Mouse (Mus musculus) left cerebral cortex, postnatal 36 days (tissue): ENCODE data around the gene Hivep3. TPM values are rescaled to one million over a fixed set of nuclear protein-coding genes. Genes with fewer than 3 reads are reported as not detected.

ENCODE experiments used
- DNase-seq, 2 experiments: peaks; one replicate each; pipeline ENCODE4 v3.0.0; 2021 to 2022; ENCODE audit warnings: low spot score in 2 of 2, mixed read lengths in 1 of 2
- intact Hi-C: fragments of 180-260 bp; cut with DNase I; formaldehyde crosslinking; loops from one replicate; pipeline ENCODE4 v1.15.1; 2025
- total RNA-seq, 2 experiments: library from RNA; stranded (reverse); gene quantifications; 2 replicates each; pipeline ENCODE4 v1.2.3; 2021

The Hivep3 gene
- total RNA-seq, 2 experiments from 2014 or later: 50.5 to 64.8 TPM

DNA sequence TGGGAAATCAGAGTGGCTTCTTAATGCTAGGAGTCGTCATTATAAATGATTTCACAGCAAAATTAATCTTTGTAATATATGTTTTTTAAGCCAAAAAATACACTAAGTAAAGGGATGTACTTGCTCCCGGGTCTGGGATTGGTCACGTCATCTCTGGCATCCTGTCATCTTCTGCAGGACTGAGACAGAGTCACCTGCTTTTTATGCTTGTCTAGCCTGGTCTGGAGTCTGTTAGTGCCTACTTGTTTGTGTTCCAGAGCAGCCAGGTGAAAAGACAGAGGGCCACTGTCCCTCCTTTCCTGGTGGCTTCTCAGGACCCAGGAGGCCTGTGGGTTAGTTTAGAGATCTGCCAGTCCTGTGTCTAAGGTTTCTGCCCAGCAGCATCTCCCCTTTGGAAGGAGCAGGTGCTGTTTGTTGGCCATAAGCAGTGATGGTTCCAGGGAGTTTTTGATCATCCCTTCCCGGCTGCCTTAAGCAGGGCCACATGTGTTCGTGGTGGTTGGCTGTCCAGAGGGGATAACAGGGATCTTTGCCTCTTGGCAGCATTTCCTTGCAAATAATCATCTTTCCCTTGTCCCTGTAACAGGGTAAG, 245.8 kb downstream of the Hivep3 start:
- intact Hi-C loops: no loop called here
- DNase-seq: no peak

DNA sequence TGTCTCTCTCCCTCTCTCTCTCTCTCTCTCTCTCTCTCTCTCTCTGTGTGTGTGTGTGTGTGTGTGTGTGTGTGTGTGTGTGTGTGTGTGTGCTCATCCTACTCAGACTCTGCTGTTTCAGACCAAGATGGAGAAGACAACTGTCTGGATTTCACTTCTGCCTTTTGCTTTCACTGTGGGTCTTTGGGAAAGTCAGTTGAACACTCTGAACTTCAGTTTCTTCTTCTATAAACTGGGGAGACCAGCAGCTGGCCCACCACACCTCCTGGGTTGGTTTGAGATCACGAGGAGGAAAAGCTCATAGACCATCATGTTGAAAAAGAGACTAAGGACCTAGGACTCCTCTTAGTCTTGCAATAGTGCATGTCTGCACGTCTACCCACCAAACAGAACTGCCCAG, 246.3 kb downstream of the Hivep3 start:
- DNase-seq: no peak
- intact Hi-C loops: no loop called here

DNA sequence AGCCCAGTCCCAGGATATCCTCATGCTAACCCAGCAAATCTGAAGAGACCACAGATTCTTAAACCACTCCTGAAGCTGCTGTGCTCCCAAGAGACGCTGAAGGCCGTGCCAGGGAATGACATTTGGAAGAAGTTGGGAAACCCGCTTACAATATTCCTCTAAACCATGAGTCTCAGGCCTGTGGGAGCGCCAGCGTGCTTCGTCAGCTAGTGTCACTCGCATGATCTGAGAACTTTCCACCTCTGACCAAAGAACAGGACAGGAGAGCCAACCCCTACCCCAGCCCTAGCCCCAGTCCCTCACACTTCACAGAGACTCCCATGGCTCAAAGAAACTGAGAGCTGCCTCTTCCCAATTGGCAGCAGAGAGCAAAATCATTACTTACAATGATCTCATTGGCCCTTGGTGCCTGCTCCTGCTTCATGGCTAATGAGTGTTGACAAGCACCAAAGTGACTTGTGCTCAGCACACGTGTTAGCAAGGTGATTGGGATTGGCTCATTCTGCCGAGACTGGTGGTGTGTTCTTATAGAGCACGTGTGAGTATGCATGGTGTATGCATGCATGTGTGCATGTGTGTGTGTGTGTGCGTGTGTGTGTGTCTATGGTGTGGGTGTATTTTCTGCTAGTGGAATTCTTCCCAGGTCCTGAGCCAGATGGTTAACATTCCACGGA, 247.6 kb downstream of the Hivep3 start:
- DNase-seq: no peak
- intact Hi-C loops: no loop called here

DNA sequence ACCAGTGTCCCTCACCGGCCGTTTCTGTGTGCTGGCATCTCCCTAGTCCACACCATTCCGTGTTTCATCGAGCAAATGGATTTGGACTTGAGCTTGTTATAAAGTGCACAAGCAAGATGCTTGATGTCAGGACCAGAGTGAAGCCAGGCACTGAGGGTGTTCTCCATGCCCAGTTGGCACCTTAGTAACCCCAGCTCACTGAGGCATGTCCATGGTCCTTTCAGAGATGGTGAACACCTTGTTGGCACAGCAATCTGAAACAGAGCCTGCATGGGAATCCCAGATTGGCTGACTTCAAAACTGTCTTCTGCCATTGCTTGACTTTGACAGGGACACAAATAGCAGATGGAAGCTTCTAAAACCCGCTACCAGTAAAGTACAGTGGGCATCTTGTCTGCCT, 252.5 kb downstream of the Hivep3 start:
- no peak for DNase-seq
- intact Hi-C loops: no loop called here

DNA sequence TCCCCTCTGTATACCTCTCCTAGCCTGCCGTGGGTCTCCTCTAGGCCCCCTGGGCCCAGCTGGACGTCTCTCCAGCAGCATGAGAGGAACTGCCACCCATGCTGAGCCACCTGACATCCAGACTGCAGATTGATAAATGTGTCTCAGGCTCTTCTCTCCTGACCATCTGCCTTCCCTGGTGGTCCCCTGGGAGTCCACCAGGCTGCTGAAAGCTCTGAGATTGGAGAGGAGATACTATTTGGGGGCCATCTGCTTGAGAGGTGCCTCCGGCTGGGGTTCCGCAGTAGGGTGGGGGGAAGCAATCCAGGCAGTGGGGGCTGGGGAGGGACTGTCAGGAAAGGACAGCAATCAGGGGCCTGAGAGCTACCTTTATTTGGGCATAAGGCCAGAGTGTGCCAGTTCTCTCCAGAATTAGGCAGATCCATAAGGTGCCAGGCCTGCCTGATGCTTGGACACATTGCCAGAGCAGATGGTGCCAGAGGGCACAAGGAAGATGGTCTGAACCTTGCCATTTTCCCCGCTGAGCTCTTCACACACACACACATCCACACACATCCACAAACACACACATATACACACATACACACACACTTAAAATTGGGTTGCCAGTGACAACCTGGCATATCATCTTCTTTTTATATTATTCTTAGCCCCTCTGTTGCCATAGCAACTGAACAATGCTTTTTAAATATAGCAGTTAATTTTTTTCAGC, 253.2 kb downstream of the Hivep3 start:
- no peak for DNase-seq
- intact Hi-C loops: no loop called here

DNA sequence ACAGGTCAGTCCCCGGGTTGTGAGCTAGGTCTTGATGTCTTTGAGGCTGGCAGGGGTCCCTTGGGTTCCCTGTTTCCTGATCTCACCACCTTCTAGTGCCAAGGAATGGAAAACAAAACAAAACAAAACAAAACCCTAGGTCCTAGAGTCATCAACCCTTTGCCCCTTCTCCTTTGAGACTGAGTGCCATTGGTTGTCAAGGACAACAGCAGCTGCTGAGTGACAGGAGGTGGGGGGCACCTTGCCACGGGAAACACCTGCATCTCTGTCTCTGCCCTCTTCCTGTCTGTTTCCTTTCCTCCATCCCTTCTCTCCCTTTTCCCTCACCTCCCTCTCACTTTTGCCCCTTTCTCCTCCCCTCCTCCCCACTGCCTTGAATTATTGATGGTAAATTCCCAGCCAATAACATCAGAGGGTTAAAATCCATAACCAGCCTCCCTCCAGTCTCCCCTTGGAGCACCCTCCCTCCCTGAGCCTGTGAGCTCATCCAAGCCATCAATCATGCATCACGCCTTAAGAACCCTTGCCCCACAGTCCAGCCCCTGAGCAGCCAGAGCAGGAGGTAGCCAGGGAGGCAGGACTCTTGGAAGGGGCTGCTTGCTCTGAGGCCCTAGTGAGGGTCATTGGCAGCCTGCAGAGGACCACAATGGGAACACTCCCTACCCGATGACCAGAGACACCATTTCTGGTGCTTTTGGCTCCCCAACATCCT, 253.9 kb downstream of the Hivep3 start:
- no peak for DNase-seq
- intact Hi-C loops: no loop called here

DNA sequence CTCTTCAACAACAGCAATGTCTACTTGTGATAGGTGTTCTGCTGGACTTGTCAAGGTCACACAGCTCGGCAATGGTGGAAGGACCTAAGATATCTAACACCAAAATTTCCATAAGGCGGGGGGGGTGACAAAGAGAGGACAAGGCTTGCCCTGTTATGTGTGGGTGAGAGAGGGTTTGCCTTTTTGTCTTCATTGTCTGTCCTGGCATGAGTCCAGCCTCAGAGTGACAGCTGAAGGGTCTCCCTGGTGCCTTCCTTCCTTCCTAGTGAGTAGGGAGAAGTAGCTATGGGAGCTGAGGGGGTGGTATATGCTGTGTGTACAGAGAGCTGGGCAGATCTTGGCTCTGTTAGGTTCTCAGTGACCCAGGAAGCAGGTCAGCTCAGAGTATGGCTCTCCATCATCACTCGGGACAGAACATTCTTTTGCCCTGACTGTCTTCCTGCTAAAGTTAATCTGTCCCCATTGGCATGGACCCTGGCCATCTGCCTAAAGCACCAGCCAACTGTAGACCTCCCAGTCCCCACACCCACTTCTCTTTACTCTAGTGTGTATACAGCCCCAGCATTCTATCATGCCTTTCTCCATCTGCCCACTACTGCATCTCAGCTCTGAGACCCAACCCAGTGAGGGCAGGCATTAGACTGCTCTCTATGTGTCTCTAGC, 255.6 kb downstream of the Hivep3 start:
- no peak for DNase-seq
- intact Hi-C loops: no loop called here

DNA sequence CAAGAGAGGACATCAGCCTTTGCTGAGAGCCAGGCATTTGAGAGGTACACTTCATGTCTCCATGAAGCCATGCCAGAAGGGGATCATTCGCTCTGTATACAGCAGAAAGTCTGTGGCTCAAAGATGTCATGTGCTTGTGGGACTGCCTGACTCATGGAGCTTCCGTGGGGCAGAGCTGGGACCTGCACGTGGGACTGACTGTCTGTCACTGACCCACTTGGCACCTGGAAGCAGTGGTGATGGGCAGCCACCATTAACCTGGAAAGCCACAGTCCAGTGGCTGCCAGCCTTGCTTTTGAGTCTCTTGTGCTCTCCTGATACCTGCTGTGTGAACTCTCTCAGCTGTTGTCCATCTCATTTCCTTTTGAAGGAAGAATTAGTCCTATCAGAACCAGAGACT, 256.8 kb downstream of the Hivep3 start:
- no peak for DNase-seq
- intact Hi-C loops: no loop called here

DNA sequence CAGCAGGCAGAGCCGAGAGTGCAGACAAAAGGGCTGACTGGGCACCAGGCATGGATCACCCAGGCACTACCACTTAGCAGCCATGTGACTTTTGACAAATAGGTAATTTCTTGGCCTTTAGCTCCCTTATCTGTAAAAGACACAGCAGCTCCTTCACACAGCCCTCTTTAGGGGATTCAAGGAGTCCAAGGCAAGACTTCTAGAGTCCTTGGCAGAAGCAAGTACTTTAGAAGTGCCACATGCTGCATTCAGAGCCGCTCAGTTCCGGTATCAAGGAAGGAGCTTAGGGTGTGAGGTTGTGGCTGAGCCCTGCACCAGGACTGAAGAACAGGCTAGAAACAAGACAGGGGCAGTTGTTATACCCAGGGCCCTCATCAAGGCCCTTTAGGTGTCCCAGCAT, 257.3 kb downstream of the Hivep3 start:
- no peak for DNase-seq
- intact Hi-C loops: no loop called here

DNA sequence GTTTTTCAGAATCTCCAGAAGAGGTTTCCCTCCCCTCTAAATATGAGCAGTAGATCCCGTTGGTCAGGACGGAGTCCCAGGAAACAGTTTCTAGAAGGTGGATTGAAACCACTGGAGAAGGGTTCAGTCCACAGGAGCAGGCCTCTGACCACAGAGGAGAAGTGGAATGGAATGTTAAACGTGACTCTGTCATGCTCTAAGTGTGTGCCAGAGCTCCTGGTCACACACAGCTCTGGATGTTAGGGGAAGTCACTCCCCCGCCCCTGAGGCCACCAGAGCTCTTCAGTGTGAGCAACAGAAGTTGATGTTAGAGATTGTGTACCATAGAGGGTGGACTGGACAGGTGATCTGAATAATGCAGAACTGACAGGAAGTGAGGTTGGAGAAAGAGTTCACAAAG, 258.2 kb downstream of the Hivep3 start:
- DNase-seq: no peak
- intact Hi-C loops: no loop called here

DNA sequence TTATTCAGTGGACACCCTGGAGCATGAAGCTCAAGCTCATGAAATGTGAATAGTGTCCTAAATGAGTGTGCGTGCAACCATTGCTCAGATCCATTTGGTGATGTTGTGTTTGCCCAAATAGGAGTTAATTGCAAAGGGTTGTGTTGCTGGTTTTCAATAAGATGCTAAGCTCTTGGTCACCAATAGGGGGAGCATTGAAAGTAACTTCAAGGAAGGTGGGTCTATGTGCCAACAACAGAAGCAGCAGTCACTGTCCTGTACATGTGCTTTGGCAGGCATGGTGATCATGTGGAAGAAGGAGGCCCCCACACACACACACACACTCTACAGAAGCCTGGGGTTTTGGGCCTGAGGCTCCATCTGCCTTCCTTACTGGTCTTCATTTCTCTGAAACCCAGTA, 262.8 kb downstream of the Hivep3 start:
- intact Hi-C loops: no loop called here
- no peak for DNase-seq

DNA sequence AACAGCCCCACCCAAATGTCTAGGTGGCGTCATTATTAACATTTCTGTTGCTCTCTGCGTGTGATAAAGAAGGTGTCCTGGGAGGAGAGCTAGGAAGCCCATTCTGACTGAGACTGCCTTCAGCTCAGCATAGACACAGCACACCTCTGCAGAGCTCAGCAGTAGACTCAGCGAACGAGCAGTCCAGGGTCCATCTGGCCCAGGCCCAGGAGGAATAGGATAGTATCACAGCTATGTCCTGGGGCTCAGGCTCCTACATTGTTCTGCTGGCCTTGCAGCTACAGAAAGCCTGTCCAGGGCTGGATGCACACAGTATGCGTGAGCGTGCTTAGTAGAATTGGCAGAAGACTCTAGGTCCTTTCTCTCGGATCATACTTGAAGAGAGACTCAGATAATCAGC, 263.8 kb downstream of the Hivep3 start:
- no peak for DNase-seq
- intact Hi-C loops: no loop called here

DNA sequence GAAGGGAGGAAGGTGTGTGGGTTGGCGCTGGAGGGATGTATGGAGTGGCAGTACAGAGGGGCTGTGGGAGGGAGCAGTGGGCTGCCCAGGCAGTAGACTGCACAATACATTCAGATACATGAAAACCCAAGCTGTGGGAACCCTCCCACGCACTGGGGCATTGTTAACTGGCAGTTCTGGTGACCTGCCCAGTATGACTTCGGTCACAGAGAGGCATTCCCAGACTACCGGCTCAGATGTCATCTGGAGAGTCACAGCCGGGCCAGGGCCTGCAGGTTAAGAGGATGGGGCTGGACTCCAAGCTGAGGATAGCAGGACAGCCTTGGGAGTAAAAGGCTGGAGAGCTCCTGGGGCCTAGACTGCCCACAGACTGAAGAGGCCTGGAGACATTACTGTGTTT, 265.3 kb downstream of the Hivep3 start:
- no peak for DNase-seq

DNA sequence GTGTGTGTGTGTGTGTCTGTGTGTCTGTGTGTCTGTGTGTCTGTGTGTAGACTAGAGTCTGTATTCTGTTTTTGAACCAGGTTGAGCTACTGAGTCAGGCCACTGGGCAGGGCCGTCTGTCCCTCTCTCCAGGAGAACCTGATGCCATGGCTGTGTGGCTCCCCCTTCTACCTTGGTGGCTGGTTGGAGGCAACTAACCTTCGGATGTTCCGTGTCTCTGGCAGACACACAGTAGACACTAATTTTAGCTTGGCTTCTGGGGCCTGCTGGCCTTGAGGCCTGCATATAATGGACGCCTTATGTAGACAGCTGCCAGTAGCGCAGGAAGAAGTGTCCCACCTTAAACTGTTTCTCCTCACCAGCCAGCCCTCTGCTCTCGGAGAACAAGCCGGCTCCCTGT, 267.3 kb downstream of the Hivep3 start:
- DNase-seq: no peak
- intact Hi-C loops: no loop called here

More for the DNA sequence above, 265.3 kb downstream of the Hivep3 start:
- intact Hi-C loops: no loop called here

DNA sequence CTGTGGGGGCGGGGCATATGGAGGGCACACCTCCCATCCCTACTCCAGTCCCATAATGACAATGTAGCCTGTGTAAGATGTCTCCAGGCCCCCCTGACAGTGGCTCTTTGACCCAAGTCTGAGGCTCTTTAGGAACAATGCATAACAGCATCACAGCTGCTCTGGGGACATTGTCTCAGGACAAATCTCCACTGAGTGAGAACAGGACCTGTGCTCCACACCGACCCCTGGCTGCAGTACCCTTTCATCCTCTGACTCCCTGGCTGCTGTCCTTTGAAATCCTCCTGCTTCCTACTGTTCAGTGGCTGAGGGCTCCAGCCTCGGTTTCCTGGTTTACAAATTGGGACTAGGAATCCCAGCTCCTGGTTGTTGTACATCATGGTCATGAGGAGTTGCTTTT, 269.4 kb downstream of the Hivep3 start:
- intact Hi-C loops: no loop called here
- DNase-seq: no peak

DNA sequence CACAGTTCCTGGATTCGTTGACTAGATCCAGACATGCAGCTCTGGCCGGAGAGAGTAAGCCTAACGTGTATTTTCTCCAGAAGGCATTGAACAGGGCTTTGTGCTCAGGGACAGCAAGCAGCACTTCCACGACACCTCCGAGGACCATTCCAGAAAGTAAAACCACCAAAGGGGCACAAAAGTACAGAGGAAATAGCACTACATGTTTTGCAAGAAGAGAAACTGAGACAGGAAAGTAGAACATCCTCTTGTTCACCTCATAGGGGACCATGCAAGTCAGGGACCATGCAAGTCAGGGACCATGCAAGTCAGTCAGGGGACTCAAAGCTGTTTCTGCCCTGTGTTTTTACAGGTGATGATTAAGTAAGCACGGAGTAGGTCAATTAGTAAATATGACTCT, 272.5 kb downstream of the Hivep3 start:
- DNase-seq: no peak
- intact Hi-C loops: no loop called here

DNA sequence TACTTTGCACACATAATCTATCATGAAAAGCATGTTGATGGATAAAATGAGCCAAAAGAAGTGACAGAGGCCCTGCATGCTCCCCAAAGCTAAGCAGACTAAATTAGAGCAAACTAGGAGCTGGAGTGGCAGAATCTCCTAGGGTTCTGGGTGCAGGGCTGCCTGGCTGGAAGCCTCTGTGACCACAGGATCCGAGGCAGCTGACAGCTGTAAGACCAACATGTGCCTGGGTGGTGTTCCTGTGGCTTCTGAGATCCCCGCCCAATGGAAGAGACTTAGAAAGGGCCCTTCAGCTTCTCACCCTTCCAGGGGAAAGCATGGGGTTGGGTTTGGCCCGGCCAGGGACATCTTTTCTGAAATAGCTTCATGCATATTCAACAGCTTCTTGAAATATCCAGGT, 274.3 kb downstream of the Hivep3 start:
- DNase-seq: no peak
- intact Hi-C loops: no loop called here

DNA sequence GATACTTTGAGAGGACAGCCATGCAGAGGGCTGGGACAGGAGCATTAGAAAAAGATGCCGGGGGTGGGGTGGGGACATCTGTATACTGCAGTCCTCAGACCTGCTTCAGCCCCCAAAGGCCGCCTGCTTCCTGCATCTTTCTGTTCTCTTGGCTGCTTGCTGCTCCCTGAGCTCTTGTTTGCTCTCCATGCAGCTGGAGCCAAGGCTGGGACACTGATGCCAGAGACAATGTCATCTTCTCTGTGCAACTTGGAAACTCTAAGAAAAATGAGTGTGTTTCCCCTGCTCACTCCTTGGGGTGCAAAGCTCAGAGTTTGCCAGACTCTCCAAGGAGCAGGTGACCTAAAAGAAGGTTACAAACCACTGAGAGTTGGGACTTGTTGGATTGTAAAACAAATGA, 275.6 kb downstream of the Hivep3 start:
- DNase-seq: no peak
- intact Hi-C loops: no loop called here

DNA sequence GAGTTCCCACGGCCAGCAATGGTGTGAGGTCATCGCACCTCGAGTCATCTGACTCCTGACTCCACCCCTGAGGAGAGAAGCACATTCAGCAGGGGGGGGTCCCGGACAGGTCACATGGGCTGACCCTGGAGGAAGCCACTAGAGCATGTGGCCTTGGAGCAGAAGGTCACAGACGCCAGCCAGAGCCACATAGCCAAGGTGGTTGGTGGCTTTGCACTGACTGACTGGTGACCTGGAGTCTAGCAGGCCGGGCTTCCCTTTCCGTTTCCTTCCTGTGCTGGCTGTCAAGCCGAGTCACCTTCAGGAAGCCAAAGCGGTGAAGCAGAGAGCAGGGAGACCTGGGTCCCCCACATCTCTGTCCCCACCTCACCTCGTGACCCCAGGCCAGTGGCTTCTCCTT, 278.2 kb downstream of the Hivep3 start:
- intact Hi-C loops: no loop called here
- DNase-seq: no peak

DNA sequence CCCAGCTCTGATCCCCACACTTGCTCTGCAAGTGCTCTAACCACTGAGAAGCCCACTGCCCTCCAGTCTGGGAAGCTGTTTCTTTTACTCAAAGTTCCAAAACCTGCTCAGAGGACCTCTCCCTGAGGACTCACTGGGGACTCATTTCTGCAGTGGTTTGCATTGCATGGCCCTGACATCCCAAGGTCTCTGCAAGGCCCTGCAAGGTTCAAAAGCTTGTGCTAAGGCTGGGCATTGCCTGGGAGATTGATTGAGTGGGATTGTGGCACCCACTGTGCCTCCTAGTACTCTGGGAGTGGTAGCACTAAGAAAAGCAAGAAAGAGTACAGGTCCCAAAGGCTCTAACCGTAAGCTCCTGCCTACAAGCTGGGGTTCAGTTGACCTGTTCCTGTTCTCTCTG, 279.3 kb downstream of the Hivep3 start:
- intact Hi-C loops: no loop called here

More for the DNA sequence above, 279.3 kb downstream of the Hivep3 start:
- DNase-seq: no peak
